8 mouse cellular contexts compared by ENCODE assay signal in genomic region chr8:57654146-57654545, GRCm38 (mm10). TPM values are rescaled to one million over a fixed set of nuclear protein-coding genes. Genes with fewer than 3 reads are reported as not detected.
DNase-seq lines count a peak whose midpoint lies in the region; ATAC-seq and TF ChIP-seq lines count a peak whose summit lies in the region.

No protein-coding gene starts in this region.

- 78% methylated on average over 7 of the region's 7 CpGs for WGBS in kidney, embryonic 15.5 days
- WGBS in embryonic facial prominence, embryonic 13.5 days = 88% methylated on average over 7 of the region's 7 CpGs
- 69% methylated on average over 7 of the region's 7 CpGs for WGBS in liver, embryonic 14.5 days (ENCODE audit: insufficient replicate concordance)

- DNase-seq in CD4-positive, CD25-positive, alpha-beta regulatory T cell, adult 2 months (ENCODE audit: low read depth, low spot score) = peak; percentile 22
- DNase-seq in kidney, postnatal 10 days = no peak
- DNase-seq in liver, embryonic 14.5 days (ENCODE audit: low read depth in 3 of 3, low spot score in 3 of 3) = no peak
- DNase-seq in layer of hippocampus, postnatal 14 days (ENCODE audit: low spot score in 2 of 2) = no peak
- no peak for DNase-seq in embryo, embryonic 10.5 days (ENCODE audit: low spot score)

- H3K4me3 ChIP-seq in kidney, embryonic 15.5 days (replicated peaks) = peak overlapping the region; percentile 89
- no peak overlapping the region for H3K4me3 ChIP-seq in embryonic facial prominence, embryonic 13.5 days
- H3K4me3 ChIP-seq in liver, embryonic 14.5 days (ENCODE audit: insufficient read depth in 1 of 2, low read depth in 2 of 2, low read length in 2 of 2) = no peak overlapping the region

- H3K9ac ChIP-seq in kidney, embryonic 15.5 days = no peak overlapping the region
- no peak overlapping the region for H3K9ac ChIP-seq in embryonic facial prominence, embryonic 13.5 days
- no peak overlapping the region for H3K9ac ChIP-seq in liver, embryonic 14.5 days (replicated peaks)

- peak overlapping the region; percentile 99; the same call in 1 of the 2 replicates for H3K27ac ChIP-seq in kidney, embryonic 15.5 days
- H3K27ac ChIP-seq in embryonic facial prominence, embryonic 13.5 days = no peak overlapping the region
- no peak overlapping the region for H3K27ac ChIP-seq in liver, embryonic 14.5 days

- H3K4me2 ChIP-seq in kidney, embryonic 15.5 days = peak overlapping the region; percentile 89
- H3K4me2 ChIP-seq in embryonic facial prominence, embryonic 13.5 days = peak overlapping the region; percentile 85
- H3K4me2 ChIP-seq in liver, embryonic 14.5 days (ENCODE audit: low read depth) = peak overlapping the region; percentile 86

- no peaks in the 10 kb centered on the region for H3K27me3 ChIP-seq in kidney, embryonic 15.5 days
- no peaks in the 10 kb centered on the region for H3K27me3 ChIP-seq in embryonic facial prominence, embryonic 13.5 days
- no peaks in the 10 kb centered on the region for H3K27me3 ChIP-seq in liver, embryonic 14.5 days (ENCODE audit: control insufficient read depth, insufficient read depth, low read length)

- no peak for TF ChIP-seq EP300 in liver, embryonic 14.5 days (IDR thresholded peaks at IDR 0.05; ENCODE audit: low read depth)

- H3K36me3 ChIP-seq in kidney, embryonic 15.5 days = 0 out of 2 replicates have a peak, but pooled peaks cover 5% of the 10 kb centered on the region
- no peaks in the 10 kb centered on the region for H3K36me3 ChIP-seq in embryonic facial prominence, embryonic 13.5 days
- no peaks in the 10 kb centered on the region for H3K36me3 ChIP-seq in liver, embryonic 14.5 days (replicated peaks; ENCODE audit: control insufficient read depth, insufficient read depth, low read depth)

- ATAC-seq in CD4-positive, CD25-positive, alpha-beta regulatory T cell, adult 4 months = no peak
- no peak for ATAC-seq in kidney, embryonic 15.5 days (replicated peaks; ENCODE audit: low FRiP score)
- ATAC-seq in embryonic facial prominence, embryonic 13.5 days (ENCODE audit: insufficient number of reproducible peaks, insufficient read depth, low FRiP score, low TSS enrichment, low read depth) = no peak
- no peak for ATAC-seq in liver, embryonic 14.5 days (ENCODE audit: insufficient read depth)

- no peak for TF ChIP-seq CTCF in liver, embryonic 14.5 days (IDR thresholded peaks at IDR 0.05; ENCODE audit: low read depth)

- H3K4me1 ChIP-seq in kidney, embryonic 15.5 days = peaks cover 19% of the 10 kb centered on the region
- H3K4me1 ChIP-seq in embryonic facial prominence, embryonic 13.5 days = peaks cover 21% of the 10 kb centered on the region
- peaks cover 0 to 5% of the 10 kb centered on the region in 2 experiments; a peak in 2 of 4 replicates for H3K4me1 ChIP-seq in liver, embryonic 14.5 days (replicated peaks; ENCODE audit: control insufficient read depth in 2 of 2, insufficient read depth in 2 of 2, low read length in 1 of 2)

- no peaks in the 10 kb centered on the region for H3K9me3 ChIP-seq in kidney, embryonic 15.5 days (replicated peaks)
- H3K9me3 ChIP-seq in embryonic facial prominence, embryonic 13.5 days = no peaks in the 10 kb centered on the region
- no peaks in the 10 kb centered on the region for H3K9me3 ChIP-seq in liver, embryonic 14.5 days (ENCODE audit: control insufficient read depth, low read length)

RNA-seq across cellular contexts. Expression of gene Galnt7, which starts 1.3 kb away (rescaled TPM):
- polyA plus RNA-seq in CD4-positive, CD25-positive, alpha-beta regulatory T cell, adult 4 months (2017; shearing (Covaris generic)) = 10 to 100 TPM; 29.7 to 36.7 TPM
- 21.5 and 25.2 TPM in 2 replicates for polyA plus RNA-seq in kidney, embryonic 15.5 days (2015; fragmentation: Nextera tagmentation; extraction: Ambion mirVana)
- polyA plus RNA-seq in embryonic facial prominence, embryonic 13.5 days (2015; fragmentation: Nextera tagmentation; extraction: Ambion mirVana) = 15.7 and 17.0 TPM in 2 replicates
- 1.3 and 2.5 TPM in 2 replicates for polyA plus RNA-seq in liver, embryonic 14.5 days (2012; rRNA removed)
- polyA plus RNA-seq in liver, embryonic 14.5 days (2014; fragmentation: Nextera tagmentation; extraction: Ambion mirVana) = 3.8 and 4.4 TPM in 2 replicates
- 10 to 100 TPM in 1 of 2 experiments, 1 to 10 TPM in 1; 9.4 to 10.9 TPM for total RNA-seq in layer of hippocampus, postnatal 14 days (2021)
